Mouse (Mus musculus): ENCODE data around the gene Mthfd1. TPM values are rescaled to one million over a fixed set of nuclear protein-coding genes. Genes with fewer than 3 reads are reported as not detected.

Mthfd1 gene
- polyA plus RNA-seq, 1 experiment from 2014 or later, result 74.6 TPM

- no peak for ATAC-seq (ENCODE audit: low FRiP score, low read depth)
- Histone ChIP-seq H3K4me1 (peaks cover 47% of the 10 kb centered on the region), H3K27me3 (no peaks in the 10 kb centered on the region), H3K36me3 (no peaks in the 10 kb centered on the region), H3K27ac (peak overlapping the region; percentile 100; the same call in 1 of the 2 replicates), H3K4me2 (replicated peaks) (peak overlapping the region; percentile 92), H3K9me3 (no peaks in the 10 kb centered on the region), H3K9ac (peak overlapping the region; percentile 99), H3K4me3 (peak overlapping the region; percentile 95)
- WGBS, result 5% methylated on average over 9 of the region's 9 CpGs
Observed at GRCm38 (mm10) chr12:76368201-76368789, 113.2 kb downstream of the Mthfd1 start.

DNA sequence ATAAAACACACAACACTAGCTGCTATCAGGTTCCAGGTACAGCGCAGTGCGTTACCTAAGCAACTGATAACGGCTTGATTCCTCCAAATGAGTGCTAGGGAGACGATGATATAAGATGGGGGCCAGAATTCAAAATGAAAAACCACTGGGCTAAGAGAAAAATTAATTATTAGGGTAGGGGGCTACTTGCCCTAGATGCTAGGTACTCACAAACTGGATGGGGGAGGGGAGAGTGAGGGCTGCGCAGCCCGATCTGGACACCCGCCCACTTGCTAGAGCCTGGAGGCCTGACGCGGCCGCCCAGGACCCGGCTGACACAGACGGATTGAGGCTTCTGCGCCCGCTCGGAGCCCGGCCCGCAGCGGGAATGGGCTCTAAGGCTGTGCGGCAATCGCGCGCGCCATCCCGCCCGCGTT is 113.7 kb downstream of the Mthfd1 start:
- H3K27ac ChIP-seq, result peak overlapping the region; percentile 100
- 2% methylated on average over 26 of the region's 26 CpGs for whole genome bisulfite sequencing
- H3K4me2 ChIP-seq (replicated peaks), result peak overlapping the region; percentile 92
- peak; percentile 9; the same call in 1 of the 2 replicates for ATAC-seq (ENCODE audit: low FRiP score, low read depth)
- H3K9ac ChIP-seq, result peak overlapping the region; percentile 99
- H3K36me3 ChIP-seq, result no peaks in the 10 kb centered on the region
- no peaks in the 10 kb centered on the region for H3K9me3 ChIP-seq
- peaks cover 52% of the 10 kb centered on the region for H3K4me1 ChIP-seq
- peak overlapping the region; percentile 95 for H3K4me3 ChIP-seq
- no peaks in the 10 kb centered on the region for H3K27me3 ChIP-seq

Other genes starting within 250 kb of the Mthfd1 start
- gene Esr2, start 78.0 kb upstream of the Mthfd1 start, polyA plus RNA-seq (2015; fragmentation: Nextera tagmentation; extraction: Ambion mirVana), result 0.41 and 0.43 TPM in 2 replicates
- 0.27 TPM in 1 of 2 replicates, not detected in the other for gene Tex21, start 8.6 kb upstream of the Mthfd1 start, polyA plus RNA-seq (2015; fragmentation: Nextera tagmentation; extraction: Ambion mirVana)
- gene Akap5, start 69.6 kb downstream of the Mthfd1 start, polyA plus RNA-seq (2015; fragmentation: Nextera tagmentation; extraction: Ambion mirVana), result 2.1 and 2.3 TPM in 2 replicates
- 21.6 and 22.3 TPM in 2 replicates for gene Zbtb25, start 114.3 kb downstream of the Mthfd1 start, polyA plus RNA-seq (2015; fragmentation: Nextera tagmentation; extraction: Ambion mirVana)
- gene Zbtb1, start 115.0 kb downstream of the Mthfd1 start, polyA plus RNA-seq (2015; fragmentation: Nextera tagmentation; extraction: Ambion mirVana), result 8.9 and 10.1 TPM in 2 replicates
- 6.7 TPM in 2 replicates for gene Hspa2, start 148.9 kb downstream of the Mthfd1 start, polyA plus RNA-seq (2015; fragmentation: Nextera tagmentation; extraction: Ambion mirVana)
- 4.5 and 4.8 TPM in 2 replicates for gene Ppp1r36, start 162.2 kb downstream of the Mthfd1 start, polyA plus RNA-seq (2015; fragmentation: Nextera tagmentation; extraction: Ambion mirVana)

All from limb, embryonic 13.5 days (tissue).